Mouse (Mus musculus) left cerebral cortex, postnatal 36 days (tissue): Measurements from ENCODE around the gene Akt1s1. TPM values are rescaled to one million over a fixed set of nuclear protein-coding genes. Genes with fewer than 3 reads are reported as not detected.
"Not testable (repeated sequence)": the region's sequence is repeated elsewhere in the genome, so short reads cannot be mapped to it uniquely, and the experiment has no call there.

Experiments used
- DNase-seq, 2 experiments: peaks; one replicate each; pipeline ENCODE4 v3.0.0; 2021 to 2022; ENCODE audit warnings: low spot score in 2 of 2, mixed read lengths in 1 of 2
- intact Hi-C: fragments of 180-260 bp; cut with DNase I; formaldehyde crosslinking; loops from one replicate; pipeline ENCODE4 v1.15.1; 2025
- total RNA-seq, 2 experiments: library from RNA; stranded (reverse); gene quantifications; 2 replicates each; pipeline ENCODE4 v1.2.3; 2021

Gene Akt1s1
- total RNA-seq, 2 experiments from 2014 or later = 67.7 to 73.6 TPM

DNA sequence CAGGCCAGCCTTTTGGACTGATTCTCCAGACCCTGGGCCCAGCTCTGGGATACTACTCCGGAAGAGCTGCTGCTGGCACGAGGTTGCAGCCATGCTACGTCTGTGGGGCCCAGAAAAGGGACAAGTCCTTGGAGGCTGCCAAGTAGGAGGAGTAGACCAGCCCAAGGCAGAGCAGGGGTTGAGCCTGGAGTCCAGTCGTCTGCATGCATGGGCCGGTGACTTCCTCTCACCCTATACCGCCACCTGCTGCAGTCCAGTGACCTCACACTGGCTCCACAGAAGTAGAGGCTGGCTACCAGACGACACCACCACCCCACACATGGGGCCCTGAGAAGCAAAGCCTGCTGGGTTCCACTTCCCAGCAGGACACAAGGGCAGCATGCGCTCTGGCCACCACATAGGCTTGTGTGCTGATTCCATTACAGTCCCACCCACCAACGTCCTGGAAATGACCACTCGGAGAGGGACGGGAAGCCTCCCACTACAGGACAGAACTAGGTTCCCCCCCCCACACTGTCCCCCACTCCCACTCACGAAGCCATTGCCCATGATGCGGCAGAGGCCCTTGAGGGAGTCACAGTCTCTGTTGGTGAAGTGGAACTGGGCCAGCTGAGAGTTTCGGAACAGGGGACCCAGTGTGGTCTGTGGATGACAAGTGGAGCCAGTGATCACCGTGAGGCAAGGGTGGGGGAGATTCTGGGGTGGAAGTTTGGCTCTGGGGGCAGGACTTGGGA is 17.7 kb downstream of the Akt1s1 start:
- intact Hi-C loops = no loop called here
- DNase-seq = no peak

DNA sequence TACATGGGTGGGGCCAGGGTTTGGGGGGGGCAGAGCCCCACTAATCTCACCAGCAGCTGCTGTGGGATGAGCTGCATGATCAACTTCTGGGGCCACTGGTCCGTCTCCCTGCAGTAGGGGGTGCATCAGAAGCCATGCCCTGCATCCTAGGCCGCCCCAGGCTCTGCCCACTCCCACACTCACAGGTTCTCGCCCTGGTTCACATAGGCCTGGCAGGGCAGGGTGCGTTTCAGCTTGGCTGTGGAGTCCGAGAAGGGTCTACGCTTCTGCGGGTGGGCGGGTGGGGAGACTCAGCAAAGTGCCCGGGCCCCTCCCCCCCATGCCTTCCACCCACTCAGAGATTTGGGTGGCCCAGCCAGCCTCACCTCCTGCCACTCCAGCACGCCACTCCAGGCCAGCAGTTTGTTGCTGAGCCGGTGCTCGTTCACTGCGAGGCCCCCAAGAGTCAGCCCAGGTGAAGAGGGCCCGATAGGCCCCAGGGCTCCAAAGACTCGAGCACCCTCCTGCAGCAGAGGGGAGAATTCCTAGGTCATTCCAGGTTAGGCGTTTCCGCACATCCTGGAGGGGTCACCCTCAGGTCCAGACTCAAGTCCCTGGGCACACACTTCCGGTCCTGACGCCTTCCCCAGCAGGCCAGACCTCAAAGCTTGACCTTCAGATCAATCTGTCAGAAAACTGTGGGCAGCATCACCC is 18.4 kb downstream of the Akt1s1 start:
- no peak for DNase-seq
- intact Hi-C loops = no loop called here

DNA sequence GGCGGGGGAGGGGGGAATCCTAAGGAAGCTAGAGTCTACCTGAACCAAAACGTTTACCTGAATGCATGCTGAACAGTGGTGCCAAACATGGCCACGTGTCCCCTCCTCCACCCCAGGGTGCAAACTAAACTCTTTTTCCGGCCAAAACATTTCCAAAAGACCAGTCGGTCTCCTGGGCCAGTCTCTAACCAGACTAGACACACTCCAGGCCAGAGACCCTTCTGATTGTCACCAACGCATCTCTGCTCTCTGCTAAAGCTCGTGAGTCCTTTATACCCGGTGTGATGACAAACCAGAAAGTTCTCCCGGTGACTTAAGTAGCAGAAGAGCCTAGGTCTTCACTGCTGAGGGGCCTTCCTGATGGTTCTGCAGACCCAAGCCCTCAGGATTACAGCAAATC is 19.0 kb downstream of the Akt1s1 start:
- intact Hi-C loops = no loop called here

DNA sequence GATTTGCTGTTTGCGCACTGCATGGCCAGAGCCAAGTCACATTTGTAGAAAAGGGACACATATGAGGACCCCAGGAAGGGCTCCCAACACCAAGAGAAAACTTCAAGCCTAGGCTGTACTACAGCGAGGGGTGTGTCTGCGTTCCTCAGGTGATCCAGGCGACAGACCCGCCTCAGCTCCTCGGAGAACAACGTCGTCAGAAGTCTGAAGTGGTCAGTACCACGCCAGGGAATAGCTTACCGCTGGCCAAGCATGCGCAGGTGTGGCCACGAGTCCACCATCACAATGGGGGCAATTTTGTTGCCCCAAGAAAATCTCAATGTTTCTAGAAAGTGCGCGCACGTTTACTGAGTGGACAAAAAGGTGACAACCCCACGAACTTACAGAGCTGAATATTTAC is 19.7 kb downstream of the Akt1s1 start:
- DNase-seq = no peak
- intact Hi-C loops = no loop called here

More for the DNA sequence above, 19.0 kb downstream of the Akt1s1 start:
- no peak for DNase-seq

DNA sequence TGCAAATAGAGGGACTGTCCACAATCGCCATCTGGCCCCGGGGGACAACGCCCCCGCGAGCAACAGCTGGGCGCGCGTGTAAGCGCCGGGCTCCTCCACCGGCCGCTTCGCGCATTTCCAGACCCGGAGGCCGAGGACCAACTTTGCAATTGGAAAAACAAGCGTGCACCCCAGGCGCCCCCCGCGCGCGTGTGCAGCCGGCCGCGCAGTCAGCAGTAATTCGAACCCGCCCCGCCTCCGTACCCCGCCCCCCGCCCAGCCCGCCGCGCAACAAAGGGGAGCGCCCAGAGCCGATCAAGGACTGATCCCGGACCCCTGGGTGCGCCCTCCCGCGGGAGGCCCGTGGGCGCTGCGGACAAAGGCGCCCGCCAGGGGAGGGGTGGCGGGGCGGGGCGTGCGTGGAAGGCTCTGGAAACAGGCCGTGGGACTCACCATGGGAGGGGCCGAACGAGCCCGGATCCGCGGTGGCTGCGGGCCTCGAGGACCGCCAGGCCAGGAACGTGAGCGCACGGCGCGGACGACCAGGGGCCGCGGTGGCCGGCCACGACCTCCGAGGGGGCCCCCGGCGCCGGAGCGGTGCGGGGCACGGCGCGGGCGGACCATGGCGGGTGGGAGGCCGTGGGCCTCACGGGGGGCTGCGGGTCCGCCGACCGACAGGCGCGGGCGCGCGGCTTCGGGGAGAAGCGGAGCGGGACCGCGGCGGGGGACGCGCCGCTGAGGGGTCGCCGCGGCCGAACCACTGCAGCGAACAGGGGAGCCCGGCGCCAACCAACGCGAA is 20.3 kb downstream of the Akt1s1 start:
- intact Hi-C loops = loop anchor here (1.0 kb wide), 1 partner anchor 20 kb away; the partner anchor contains the start of gene Tbc1d17
- DNase-seq = peak in 1 of 2 experiments; percentile 69

DNA sequence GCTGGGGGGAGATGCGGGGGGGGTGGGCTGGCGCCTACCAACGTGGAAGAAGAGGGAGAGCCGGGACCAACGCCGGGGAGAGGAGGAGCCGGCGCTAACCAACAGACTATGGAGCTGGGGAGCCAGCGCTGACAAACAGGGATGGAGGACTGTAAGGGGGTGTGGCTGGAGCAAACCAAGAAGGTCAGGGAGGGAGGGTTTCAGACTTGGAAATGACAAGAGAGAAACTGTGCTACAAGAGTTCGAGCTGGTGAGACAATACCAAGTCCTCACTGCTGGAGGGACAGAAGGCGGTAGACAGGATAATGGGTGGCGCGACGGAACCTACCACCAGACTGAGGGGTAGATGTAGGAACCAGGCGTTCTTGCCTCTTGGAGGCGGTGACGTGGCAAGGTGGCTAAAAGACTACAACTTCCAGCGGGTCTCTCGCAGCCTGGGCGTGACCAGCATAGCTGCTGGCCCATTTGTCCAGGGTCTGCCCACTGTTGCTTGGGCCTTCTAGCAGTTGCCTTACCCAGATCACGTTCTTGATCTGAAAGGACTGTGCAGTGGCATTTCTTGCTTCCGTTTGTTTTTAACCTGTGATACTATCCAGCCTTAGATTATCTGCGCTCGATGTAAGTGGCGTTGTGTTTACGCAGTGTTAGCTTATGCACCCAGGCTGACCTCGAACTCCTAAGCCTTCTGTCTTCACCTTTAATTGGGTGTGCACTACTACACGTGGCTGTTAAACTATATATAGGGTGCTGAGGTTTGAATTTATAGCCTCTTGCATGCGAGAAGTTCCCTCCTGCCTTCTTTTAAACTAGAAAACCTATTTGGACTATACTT is 21.1 kb downstream of the Akt1s1 start, which contains the start of gene Ptov1:
Ptov1 (minus strand) TSS at position 92 of the 832 bp plus-strand sequence.
- intact Hi-C loops = loop anchor here (1.0 to 2.0 kb wide), 2 partner anchors 21 kb away; partner anchors contain the start of gene Tbc1d17
- DNase-seq = peak; percentile 95

DNA sequence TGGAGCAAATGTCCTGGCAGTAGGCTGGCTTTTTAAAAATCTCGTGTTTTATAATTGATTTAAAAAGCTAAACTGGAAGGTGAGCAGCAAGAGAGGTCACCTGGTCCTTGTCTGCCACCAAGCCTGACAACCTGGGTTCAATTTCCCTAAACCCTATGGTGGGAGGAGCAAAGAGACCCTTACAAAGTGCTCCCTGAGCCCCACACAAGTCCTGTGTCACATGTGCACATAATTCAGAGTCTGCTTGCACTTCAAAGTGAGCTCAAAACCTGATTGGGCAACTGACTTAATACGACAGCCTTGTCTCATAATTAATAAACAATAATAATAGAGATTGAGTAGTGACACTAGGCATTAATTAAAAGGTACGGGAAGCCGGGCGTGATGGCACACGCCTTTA is 21.8 kb downstream of the Akt1s1 start:
- intact Hi-C loops = loop anchor here (2.0 kb wide), 1 partner anchor 20 kb away; no protein-coding TSS in a partner anchor

DNA sequence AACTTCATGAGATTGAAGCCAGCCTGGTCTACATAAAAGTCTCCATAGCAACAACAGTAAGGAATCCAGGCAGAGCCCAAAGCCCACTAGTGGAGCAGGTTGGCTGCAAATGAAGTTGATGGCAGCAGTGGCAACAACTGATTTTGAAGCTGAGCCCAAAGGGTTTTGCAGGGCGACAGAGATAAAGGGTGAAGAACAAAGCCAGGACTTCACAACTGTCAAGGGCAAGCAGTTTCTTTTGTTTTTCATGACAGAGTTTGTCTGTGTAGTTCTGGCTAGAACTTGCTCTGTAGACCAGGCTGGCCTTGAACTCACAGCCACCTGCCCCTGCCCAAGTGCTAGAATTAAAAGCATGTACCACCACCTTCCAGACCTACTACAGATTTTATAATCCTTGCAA is 22.4 kb downstream of the Akt1s1 start:
- no peak for DNase-seq
- intact Hi-C loops = loop anchor here (2.0 kb wide), 1 partner anchor 20 kb away; no protein-coding TSS in a partner anchor

More for the DNA sequence above, 21.8 kb downstream of the Akt1s1 start:
- DNase-seq = no peak

DNA sequence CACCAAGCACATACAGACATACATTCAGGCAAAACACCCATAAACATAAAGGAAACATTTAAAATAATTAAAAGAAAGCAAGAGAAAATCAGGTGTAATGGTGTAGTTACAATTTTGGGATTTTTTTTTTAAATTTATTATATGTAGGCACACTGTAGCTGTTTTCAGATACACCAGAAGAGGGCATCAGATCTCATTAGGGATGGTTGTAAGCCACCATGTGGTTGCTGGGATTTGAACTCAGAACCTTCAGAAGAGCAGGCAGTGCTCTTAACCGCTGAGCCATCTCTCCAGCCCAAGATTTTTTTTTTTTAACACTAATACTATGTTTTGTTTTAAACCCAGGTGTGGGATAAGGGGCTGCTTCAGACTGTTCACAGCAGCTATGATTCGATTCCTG is 23.0 kb downstream of the Akt1s1 start:
- intact Hi-C loops = loop anchor here (2.0 kb wide), 1 partner anchor 19 kb away; no protein-coding TSS in a partner anchor
- DNase-seq = not testable (repeated sequence)

DNA sequence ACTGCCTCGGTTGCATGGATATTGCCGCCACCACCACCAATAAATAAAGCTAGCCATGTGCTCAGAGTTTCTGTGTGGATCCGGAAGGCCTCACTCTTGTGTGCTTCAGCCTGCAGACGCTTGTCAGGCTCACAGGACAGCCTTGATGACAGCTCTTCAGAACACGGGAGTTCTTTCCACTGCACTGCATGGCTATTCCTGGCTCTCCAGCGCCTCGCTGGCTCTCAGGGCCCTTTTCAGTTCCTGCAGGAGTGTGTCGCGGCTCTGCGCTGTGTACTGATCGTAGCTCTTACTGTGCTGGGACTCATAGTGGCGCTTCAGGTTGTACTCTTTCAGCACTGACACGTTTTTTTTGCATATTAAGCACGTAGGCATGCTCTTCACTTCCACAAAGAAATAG is 29.0 kb downstream of the Akt1s1 start:
- DNase-seq = no peak
- intact Hi-C loops = no loop called here

DNA sequence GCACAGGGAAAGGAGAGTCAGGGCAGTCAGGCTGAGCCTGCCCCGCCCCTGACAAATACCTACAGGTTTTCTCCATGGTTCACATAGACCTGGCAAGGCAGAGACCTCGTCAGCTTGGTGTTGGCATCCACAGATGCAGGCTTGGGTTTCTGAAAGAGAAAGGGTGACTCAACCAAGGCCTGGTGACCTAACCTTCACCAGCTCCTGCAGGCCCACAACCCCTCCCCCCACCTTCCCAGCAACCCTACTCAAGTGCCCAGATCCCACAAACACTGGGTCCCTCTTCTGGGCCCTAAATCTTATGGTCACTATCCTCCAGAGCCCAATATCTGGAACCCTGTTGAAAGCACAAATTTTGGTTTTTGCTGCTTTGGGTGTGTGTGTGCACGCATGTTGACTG is 34.2 kb downstream of the Akt1s1 start:
- DNase-seq = no peak
- intact Hi-C loops = no loop called here

DNA sequence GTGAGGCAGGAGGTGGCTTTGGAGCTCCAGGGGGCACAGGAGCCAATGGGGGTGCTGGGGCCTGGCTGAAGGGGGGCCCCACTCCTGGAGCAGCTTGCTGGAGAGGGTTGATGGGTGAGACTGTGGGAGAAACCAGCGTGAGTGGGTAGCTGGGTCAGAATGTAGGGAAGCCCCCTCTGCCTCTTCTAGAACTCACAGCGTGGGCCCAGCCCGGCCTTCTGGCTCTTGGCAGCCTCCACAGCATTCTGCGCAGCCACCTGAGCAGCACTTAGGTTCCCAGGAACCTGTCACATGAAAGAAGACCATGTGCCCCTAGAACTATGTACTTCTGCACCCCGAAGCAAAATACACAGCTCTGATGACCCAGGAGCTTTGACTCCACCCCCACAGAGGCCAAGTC is 35.8 kb downstream of the Akt1s1 start:
- DNase-seq = no peak
- intact Hi-C loops = no loop called here

DNA sequence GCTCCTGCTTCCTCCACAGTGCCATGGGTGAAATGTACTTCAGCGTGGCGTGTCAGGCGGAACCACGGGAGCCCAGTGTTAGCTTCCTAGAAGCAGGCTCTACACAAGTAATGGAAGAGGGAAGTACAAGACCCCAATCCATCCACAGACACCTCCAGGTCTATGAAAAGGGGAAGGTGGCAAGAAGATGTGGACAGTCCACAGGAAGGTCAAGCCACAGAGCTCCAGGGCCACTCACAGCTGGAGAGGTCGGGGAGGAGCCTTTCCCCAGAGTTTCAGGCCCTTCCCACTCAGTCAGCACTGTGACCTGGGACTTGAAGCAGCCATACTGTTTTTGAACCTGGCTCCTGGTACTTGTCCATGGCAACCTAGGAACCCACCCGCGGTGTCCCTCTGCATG is 38.2 kb downstream of the Akt1s1 start:
- no peak for DNase-seq
- intact Hi-C loops = no loop called here

DNA sequence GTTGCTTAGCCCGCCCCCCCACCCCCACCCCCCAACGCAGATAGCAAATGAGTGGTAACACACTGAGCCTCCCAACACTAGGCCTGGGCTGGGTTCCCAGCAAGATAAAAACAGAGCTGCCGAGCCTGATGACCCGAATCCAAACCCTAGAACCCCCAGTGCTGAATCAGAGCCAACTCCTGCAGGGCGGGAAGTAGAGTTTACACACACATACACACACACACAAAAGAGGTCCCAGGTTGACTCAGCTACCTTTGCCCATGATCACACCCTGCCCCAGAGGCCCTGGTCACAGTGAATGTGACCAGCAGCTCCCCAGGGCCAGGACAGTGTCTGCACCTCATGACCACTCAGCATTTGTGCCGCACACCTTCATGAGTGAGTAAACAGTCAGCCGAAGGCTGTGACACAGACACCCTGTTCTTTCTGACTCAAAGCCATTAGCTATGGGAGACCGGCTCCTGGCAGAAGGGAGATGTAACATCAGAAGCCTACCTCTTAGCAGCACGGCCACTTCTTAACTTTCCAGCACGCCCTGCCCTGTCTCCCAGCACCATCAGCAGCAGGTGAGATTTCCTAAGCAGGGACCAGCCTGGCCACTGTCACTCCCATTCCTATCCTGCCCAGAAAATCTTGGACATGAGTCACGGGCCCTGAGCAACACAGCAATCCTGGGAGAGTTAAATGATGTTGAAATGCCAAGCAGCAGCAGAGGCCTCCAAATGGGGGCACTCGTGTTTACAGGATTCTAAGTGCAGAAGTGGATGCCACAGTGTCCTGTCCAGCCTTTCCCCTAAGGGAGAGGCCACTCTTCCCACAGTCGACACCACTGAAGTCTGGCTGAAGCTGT is 39.7 kb downstream of the Akt1s1 start:
- intact Hi-C loops = no loop called here

DNA sequence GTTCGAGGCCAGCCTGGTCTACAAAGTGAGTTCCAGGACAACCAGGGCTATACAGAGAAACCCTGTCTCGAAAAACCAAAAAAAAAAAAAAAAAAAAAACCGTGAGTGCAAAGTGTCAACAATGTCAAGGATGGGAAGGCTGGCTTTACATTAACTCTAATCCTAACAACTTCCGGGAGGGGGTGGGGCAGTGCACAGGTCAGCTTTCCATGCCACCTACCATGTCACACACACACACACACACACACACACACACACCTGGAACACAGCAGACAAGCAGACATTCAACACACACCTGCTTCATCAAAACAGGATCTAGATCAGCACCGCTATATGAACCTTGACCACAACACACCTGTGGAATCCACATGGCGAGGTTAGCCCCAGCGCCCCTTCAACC is 41.4 kb downstream of the Akt1s1 start:
- no peak for DNase-seq

More for the DNA sequence above, 39.7 kb downstream of the Akt1s1 start:
- no peak for DNase-seq

DNA sequence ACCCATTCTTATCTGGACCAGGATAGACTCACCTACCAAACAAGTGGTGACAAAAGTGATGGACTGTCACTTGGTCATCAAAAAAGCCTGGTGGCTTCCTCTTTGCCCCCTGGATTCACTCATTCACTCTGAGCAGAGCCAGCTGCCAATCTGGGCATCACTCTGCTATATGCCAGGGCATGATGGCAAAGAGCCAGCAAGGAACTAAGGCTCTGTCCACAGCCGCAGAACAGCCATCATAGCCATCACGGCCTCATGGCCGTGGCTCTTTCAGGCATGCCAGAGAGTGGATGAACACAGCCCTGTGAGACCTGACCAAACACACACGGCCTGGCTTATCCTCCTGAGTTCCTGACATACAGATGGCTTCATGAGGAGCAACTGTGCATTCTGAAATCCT is 41.9 kb downstream of the Akt1s1 start:
- intact Hi-C loops = loop anchor here (2.0 kb wide), 1 partner anchor 20 kb away; no protein-coding TSS in a partner anchor
- no peak for DNase-seq

More for the DNA sequence above, 41.4 kb downstream of the Akt1s1 start:
- intact Hi-C loops = loop anchor here (2.0 kb wide), 1 partner anchor 19 kb away; no protein-coding TSS in a partner anchor

DNA sequence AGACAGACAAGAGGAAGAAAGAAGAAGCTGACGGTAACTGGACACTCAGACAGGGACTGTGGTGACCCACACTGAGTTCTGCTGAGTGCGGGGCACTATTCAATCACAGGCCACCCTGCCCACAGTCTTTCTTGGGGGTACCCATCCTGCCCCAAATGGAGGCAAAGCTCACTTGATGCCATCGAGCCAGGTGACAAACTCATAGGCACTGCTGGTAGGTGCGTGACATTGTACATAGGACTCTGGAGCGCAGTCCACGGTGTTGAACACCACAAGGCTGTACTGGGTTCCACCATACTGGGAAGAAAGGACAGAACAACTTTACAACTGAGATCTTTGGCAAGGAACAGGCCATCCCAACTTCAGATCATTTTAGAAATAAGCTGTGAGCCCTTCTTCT is 42.8 kb downstream of the Akt1s1 start:
- no peak for DNase-seq
- intact Hi-C loops = loop anchor here (2.0 kb wide), 1 partner anchor 21 kb away; no protein-coding TSS in a partner anchor
